Comparison of ENCODE assay signal across 8 mouse cellular contexts in the genomic region with DNA sequence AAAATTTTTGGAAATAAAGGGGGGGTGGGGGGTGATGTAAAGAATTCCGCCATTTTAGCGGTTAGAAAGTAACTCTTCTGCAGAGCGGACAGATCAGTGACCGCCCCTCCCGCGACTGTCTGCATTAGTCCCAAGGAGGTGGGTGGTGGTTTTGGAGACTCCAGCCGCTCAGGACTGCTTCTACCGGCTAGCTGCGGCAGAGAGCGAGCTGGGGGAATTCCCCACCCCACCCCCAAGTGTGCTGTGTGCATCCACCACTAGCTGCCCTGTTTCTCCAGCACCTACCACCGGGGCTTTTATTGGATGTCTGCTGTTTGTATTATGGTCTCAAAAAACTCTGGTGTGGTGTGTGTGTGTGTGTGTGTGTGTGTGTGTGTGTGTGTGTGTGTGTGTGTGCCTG. TPM values are rescaled to one million over a fixed set of nuclear protein-coding genes. Genes with fewer than 3 reads are reported as not detected.
DNase-seq lines count a peak whose midpoint lies in the region; ATAC-seq lines count a peak whose summit lies in the region.

No protein-coding gene starts in this region.

- peak overlapping the region; percentile 41 for H3K4me3 ChIP-seq in kidney, embryonic 14.5 days (ENCODE audit: low read length)
- peak overlapping the region; percentile 49 for H3K4me3 ChIP-seq in hindbrain, embryonic 11.5 days (ENCODE audit: low read depth, low read length)
- H3K4me3 ChIP-seq in midbrain, embryonic 10.5 days = peak overlapping the region; percentile 67

- H3K27me3 ChIP-seq in kidney, embryonic 14.5 days (ENCODE audit: control insufficient read depth, insufficient read depth, low read length) = peaks cover 7% of the 10 kb centered on the region; the same call in 1 of the 2 replicates
- H3K27me3 ChIP-seq in hindbrain, embryonic 11.5 days (ENCODE audit: control insufficient read depth, insufficient read depth, low read length) = peaks cover 19% of the 10 kb centered on the region
- H3K27me3 ChIP-seq in midbrain, embryonic 10.5 days (ENCODE audit: low read depth, poor library complexity, severe bottlenecking) = peaks cover 47% of the 10 kb centered on the region

- ATAC-seq in kidney, embryonic 14.5 days (ENCODE audit: low FRiP score, low TSS enrichment) = no peak
- no peak for ATAC-seq in hindbrain, embryonic 11.5 days (ENCODE audit: low FRiP score)

- no peak for DNase-seq in kidney, adult 11 months
- DNase-seq in T-cell, adult 2 months (ENCODE audit: low spot score) = peak; percentile 10
- DNase-seq in hindbrain, embryonic 11.5 days (ENCODE audit: low spot score) = no peak
- DNase-seq in midbrain, embryonic 10.5 days (ENCODE audit: low spot score) = no peak
- DNase-seq in frontal cortex, postnatal 25 days (ENCODE audit: low spot score in 2 of 2) = no peak
- DNase-seq in cerebellum, postnatal 36 days = no peak
- no peak for DNase-seq in yolk sac, embryonic 10.5 days (ENCODE audit: low spot score)

- no peaks in the 10 kb centered on the region for H3K4me1 ChIP-seq in kidney, embryonic 14.5 days (ENCODE audit: control insufficient read depth, insufficient read depth, low read length)
- 0 out of 2 replicates have a peak, but pooled peaks cover 2% of the 10 kb centered on the region for H3K4me1 ChIP-seq in hindbrain, embryonic 11.5 days (replicated peaks; ENCODE audit: control insufficient read depth, insufficient read depth, low read length)
- peaks cover 24% of the 10 kb centered on the region for H3K4me1 ChIP-seq in midbrain, embryonic 10.5 days

- H3K36me3 ChIP-seq in kidney, embryonic 14.5 days (ENCODE audit: control insufficient read depth, insufficient read depth, low read length) = peaks cover 18% of the 10 kb centered on the region; the same call in 1 of the 2 replicates
- H3K36me3 ChIP-seq in hindbrain, embryonic 11.5 days (ENCODE audit: control insufficient read depth, insufficient read depth, low read length) = peaks cover 8% of the 10 kb centered on the region; the same call in 1 of the 2 replicates
- peaks cover 23% of the 10 kb centered on the region for H3K36me3 ChIP-seq in midbrain, embryonic 10.5 days

- 7% methylated on average over 11 of the region's 11 CpGs for WGBS in kidney, embryonic 14.5 days
- 10% methylated on average over 11 of the region's 11 CpGs for WGBS in hindbrain, embryonic 11.5 days
- WGBS in midbrain, embryonic 10.5 days = 8% methylated on average over 11 of the region's 11 CpGs

- H3K9ac ChIP-seq in kidney, embryonic 14.5 days (ENCODE audit: low read depth, low read length) = no peak overlapping the region
- H3K9ac ChIP-seq in hindbrain, embryonic 11.5 days (ENCODE audit: low read depth, low read length) = no peak overlapping the region

- peak overlapping the region; percentile 67 for H3K4me2 ChIP-seq in kidney, embryonic 14.5 days (replicated peaks; ENCODE audit: low read depth, low read length)
- peak overlapping the region; percentile 95; the same call in 1 of the 2 replicates for H3K4me2 ChIP-seq in hindbrain, embryonic 11.5 days (replicated peaks; ENCODE audit: low read depth, low read length)

- no peaks in the 10 kb centered on the region for H3K9me3 ChIP-seq in kidney, embryonic 14.5 days (ENCODE audit: control insufficient read depth, low read length)
- H3K9me3 ChIP-seq in hindbrain, embryonic 11.5 days (ENCODE audit: control insufficient read depth, low read length) = no peaks in the 10 kb centered on the region
- no peaks in the 10 kb centered on the region for H3K9me3 ChIP-seq in midbrain, embryonic 10.5 days (replicated peaks)

- H3K27ac ChIP-seq in kidney, embryonic 14.5 days (ENCODE audit: low read depth, low read length) = no peak overlapping the region
- no peak overlapping the region for H3K27ac ChIP-seq in hindbrain, embryonic 11.5 days (ENCODE audit: low read depth, low read length)
- H3K27ac ChIP-seq in midbrain, embryonic 10.5 days (replicated peaks) = no peak overlapping the region

RNA-seq across cellular contexts. Expression of a gene that starts 0.7 kb away (rescaled TPM):
- 0.07 TPM in 1 of 2 replicates, not detected in the other for polyA plus RNA-seq in kidney, embryonic 14.5 days (2014; fragmentation: Nextera tagmentation; extraction: Ambion mirVana)
- polyA plus RNA-seq in hindbrain, embryonic 11.5 days (2014; fragmentation: Nextera tagmentation; extraction: Ambion mirVana) = 0.13 and 0.45 TPM in 2 replicates
- 0.15 and 0.23 TPM in 2 replicates for polyA plus RNA-seq in midbrain, embryonic 10.5 days (2016; fragmentation: Nextera tagmentation; extraction: Ambion mirVana)

RNA-seq across cellular contexts. Expression of a gene that starts 12.6 kb away (rescaled TPM):
- 215 and 243 TPM in 2 replicates for polyA plus RNA-seq in kidney, embryonic 14.5 days (2014; fragmentation: Nextera tagmentation; extraction: Ambion mirVana)
- polyA plus RNA-seq in hindbrain, embryonic 11.5 days (2014; fragmentation: Nextera tagmentation; extraction: Ambion mirVana) = 265 and 280 TPM in 2 replicates
- 267 and 269 TPM in 2 replicates for polyA plus RNA-seq in midbrain, embryonic 10.5 days (2016; fragmentation: Nextera tagmentation; extraction: Ambion mirVana)

RNA-seq across cellular contexts. Expression of a gene that starts 43.2 kb away (rescaled TPM):
- 0.97 and 2.5 TPM in 2 replicates for polyA plus RNA-seq in kidney, embryonic 14.5 days (2014; fragmentation: Nextera tagmentation; extraction: Ambion mirVana)
- polyA plus RNA-seq in hindbrain, embryonic 11.5 days (2014; fragmentation: Nextera tagmentation; extraction: Ambion mirVana) = not detected in 2 replicates
- not detected in 2 replicates for polyA plus RNA-seq in midbrain, embryonic 10.5 days (2016; fragmentation: Nextera tagmentation; extraction: Ambion mirVana)
